Mouse (Mus musculus) large intestine, adult 2 months (tissue): ENCODE measurements around the gene Acss1. TPM values are rescaled to one million over a fixed set of nuclear protein-coding genes. Genes with fewer than 3 reads are reported as not detected.

ENCODE experiments used
- DNase-seq: peaks from one replicate; pipeline ENCODE4 v3.0.0-alpha.2; 2012; ENCODE audit warnings: low read depth, low spot score
- WGBS: fragments of 180-500 bp; shearing (Covaris S2); methylation state at CpG from one replicate; pipeline ENCODE4 v1.1.7; 2018; 5-methylcytosine and 5-hydroxymethylcytosine counted together
- polyA plus RNA-seq: library from polyadenylated mRNA; depleted of rRNA; stranded (reverse); fragments of >200 nt; gene quantifications from 2 replicates; pipeline ENCODE4 v1.2.3, GENCODE M21; 2012; rRNA removed

Gene Acss1
- polyA plus RNA-seq, 1 experiment, result 51.6 TPM

- 89% methylated on average over 3 of the region's 3 CpGs for WGBS
- no peak for DNase-seq
Measured at GRCm38 (mm10) chr2:150595411-150596190, 72.7 kb downstream of the Acss1 start.

GRCm38 (mm10) chr2:150589076-150589475, 79.2 kb downstream of the Acss1 start:
- 91% methylated on average over 11 of the region's 11 CpGs for WGBS
- DNase-seq, result no peak

DNA sequence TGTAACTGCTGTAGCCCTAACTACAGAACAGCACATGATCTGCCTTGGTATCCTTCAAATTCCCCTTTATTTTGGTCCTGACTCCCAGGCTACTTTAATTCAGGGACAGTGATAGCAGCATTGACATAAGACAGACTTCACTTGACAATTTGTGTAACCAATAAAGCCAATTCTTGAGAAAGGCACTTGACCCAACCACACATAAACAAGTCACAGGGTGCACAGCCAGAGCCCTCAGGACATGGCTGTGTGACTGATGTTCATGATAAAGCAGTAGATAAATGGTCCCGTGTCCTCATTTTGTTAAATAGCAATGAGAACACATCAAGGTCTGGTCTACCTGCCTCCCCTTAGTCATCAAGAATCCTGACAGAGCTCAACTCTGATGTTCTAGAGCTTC, 88.7 kb downstream of the Acss1 start:
- WGBS, result 83% methylated on average over 1 of the region's 1 CpGs

DNA sequence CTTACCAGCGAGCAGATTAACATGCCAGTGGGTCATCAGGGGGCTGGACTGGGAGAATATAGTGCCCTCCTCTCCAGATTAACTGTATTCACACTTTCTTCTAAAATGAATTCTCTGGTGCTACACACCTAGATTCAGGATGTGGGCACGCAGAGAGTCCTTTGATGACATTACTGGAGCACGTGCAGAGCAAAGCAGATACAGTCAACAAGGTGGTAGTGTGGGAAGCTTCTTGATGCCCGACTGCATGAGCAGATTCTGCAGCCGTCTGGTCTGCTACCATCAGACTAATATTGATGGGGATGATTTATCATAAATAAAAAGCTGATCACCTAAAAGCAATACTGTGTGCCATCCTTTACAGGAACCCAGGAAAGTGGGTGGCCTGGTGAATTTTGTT, 89.7 kb downstream of the Acss1 start:
- 84% methylated on average over 5 of the region's 5 CpGs for WGBS
- DNase-seq, result no peak

More for the DNA sequence above, 88.7 kb downstream of the Acss1 start:
- no peak for DNase-seq

DNA sequence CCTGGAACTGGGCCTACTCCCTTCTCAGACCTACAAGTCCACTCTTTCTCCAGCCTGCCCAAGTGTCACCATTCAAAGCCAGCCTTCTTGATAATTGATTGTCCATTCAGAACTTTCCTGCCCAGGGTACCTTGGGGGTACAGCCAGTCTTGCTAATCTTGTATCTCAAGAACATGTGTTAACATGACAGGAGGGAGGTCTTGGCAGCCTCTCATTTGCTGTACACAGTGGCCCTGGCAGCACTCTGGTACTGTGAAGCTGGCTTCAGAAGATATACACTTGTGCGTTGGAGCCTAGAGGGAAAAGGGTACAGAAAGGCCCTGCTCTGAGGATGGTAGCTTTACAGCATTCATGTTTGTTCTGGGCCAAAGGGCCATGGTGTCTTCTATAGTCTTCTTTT, 92.0 kb downstream of the Acss1 start:
- no peak for DNase-seq
- 94% methylated on average over 1 of the region's 1 CpGs for WGBS

- no peak for DNase-seq
- 76% methylated on average over 3 of the region's 3 CpGs for WGBS
Measured at GRCm38 (mm10) chr2:150572463-150572862, 95.8 kb downstream of the Acss1 start.

DNA sequence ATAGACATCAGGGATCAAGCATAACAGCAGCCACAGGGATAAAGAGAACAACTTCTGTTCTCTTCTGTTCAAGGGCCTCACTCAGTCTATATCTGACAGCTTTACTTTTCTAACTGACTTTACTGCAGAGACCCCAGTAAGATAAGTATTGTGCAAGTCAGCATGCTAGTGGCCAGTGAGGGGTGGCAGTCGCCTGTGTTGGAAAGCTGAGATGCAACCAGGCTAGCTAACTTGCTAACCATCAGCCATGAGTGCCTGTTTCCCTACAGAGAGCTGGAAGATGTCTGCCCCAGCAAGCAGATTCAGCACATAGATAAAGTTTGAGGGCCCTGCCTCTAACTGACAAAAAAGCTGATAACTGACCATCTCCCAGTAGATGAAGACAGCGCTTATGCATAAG, 97.5 kb downstream of the Acss1 start:
- 87% methylated on average over 2 of the region's 2 CpGs for WGBS

DNA sequence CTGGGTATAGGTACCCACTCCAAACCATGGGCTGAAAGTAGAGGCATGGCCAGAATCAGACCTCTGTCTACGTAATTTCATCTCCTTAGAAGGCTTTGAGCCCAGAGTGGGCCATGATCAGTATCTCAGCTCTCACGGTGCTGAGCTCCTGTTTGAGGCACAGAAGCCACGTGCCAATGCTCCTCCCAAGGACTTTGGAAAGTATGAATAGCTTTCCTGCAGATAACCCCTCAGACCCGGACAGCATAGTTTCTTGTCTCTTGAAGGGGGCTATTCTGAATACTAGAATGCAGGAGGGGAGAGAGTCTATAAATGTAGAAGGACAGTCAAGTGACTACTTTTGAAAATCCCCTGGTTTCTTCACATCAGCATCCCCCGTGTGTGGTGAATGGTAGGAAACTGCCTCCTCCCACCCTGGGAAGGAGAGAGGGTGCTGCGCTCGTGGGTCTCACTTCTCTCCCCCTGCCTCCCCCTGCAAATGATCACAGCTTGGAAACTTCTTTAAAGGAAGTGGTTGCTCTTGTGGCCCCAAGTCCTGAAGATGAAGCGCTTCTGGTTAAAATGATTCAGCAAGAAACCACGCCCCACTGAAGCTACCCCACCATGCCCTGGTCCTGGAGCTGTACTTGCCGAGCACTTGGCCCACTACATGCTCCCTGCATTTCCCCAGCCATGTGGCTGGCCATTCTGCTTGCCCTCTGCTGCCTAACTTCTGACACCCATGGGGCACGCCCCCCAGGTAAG, 98.3 kb downstream of the Acss1 start, which contains the start of gene Cst7:
Cst7 (plus strand) TSS at position 569 of the 744 bp plus-strand sequence.
- WGBS, result 61% methylated on average over 11 of the region's 11 CpGs
- DNase-seq, result no peak

More for the DNA sequence above, 97.5 kb downstream of the Acss1 start:
- DNase-seq, result no peak

Other genes starting within 250 kb of the Acss1 start
- gene Zfp442, start 217.0 kb downstream of the Acss1 start, polyA plus RNA-seq, result 0.14 and 0.22 TPM in 2 replicates
- gene Zfp345, start 183.4 kb downstream of the Acss1 start, polyA plus RNA-seq, result not detected in 2 replicates
- gene Cst7, start 98.1 kb downstream of the Acss1 start, polyA plus RNA-seq, result 5.6 and 7.1 TPM in 2 replicates
- 56.1 and 59.0 TPM in 2 replicates for gene Apmap, start 59.9 kb downstream of the Acss1 start, polyA plus RNA-seq
- not detected in 2 replicates for gene Vsx1, start 20.9 kb upstream of the Acss1 start, polyA plus RNA-seq
- 29.5 and 34.6 TPM in 2 replicates for gene Entpd6, start 80.5 kb upstream of the Acss1 start, polyA plus RNA-seq
- gene Pygb, start 118.2 kb upstream of the Acss1 start, polyA plus RNA-seq, result 39.4 and 42.2 TPM in 2 replicates
- gene Abhd12, start 236.2 kb upstream of the Acss1 start, polyA plus RNA-seq, result 83.1 and 106 TPM in 2 replicates
- gene Gins1, start 236.9 kb upstream of the Acss1 start, polyA plus RNA-seq, result 4.3 and 5.4 TPM in 2 replicates